Mouse (Mus musculus) midbrain, embryonic 14.5 days (tissue): ENCODE measurements around the gene Mecom. TPM values are rescaled to one million over a fixed set of nuclear protein-coding genes. Genes with fewer than 3 reads are reported as not detected.

Experiments
- ATAC-seq: fragments of 200-750 bp; cut with Nextera tagmentation; 2 replicates; pipeline ENCODE4 v1.8.0; 2017; ENCODE audit warnings: moderate number of reproducible peaks, moderate library complexity; ENCODE audit not compliant: low FRiP score, low TSS enrichment
- DNase-seq: peaks from one replicate; pipeline ENCODE4 v3.0.0-alpha.2; 2015
- H3K27ac ChIP-seq: fragments of 300-500 bp; sonication (generic); replicated peaks from 2 replicates; pipeline ENCODE4 v1.5.1; 2014; ENCODE audit warnings: mild to moderate bottlenecking, low read depth, low read length, moderate library complexity
- H3K27me3 ChIP-seq: fragments of 300-500 bp; sonication (generic); 2 replicates; pipeline ENCODE4 v1.6.1; 2014; ENCODE audit warnings: low read length, control low read depth, mixed read lengths; ENCODE audit not compliant: control insufficient read depth, insufficient read depth
- H3K36me3 ChIP-seq: fragments of 300-500 bp; sonication (generic); 2 replicates; pipeline ENCODE4 v1.6.1; 2014; ENCODE audit warnings: low read length, control low read depth; ENCODE audit not compliant: control insufficient read depth, insufficient read depth
- H3K4me1 ChIP-seq: fragments of 300-500 bp; sonication (generic); 2 replicates; pipeline ENCODE4 v1.6.1; 2014; ENCODE audit warnings: mild to moderate bottlenecking, antibody characterized with exemption, low read length, control low read depth; ENCODE audit not compliant: control insufficient read depth, insufficient read depth
- H3K4me2 ChIP-seq: fragments of 300-500 bp; sonication (generic); 2 replicates; pipeline ENCODE4 v1.6.1; 2014; ENCODE audit warnings: mild to moderate bottlenecking, low read length, moderate library complexity
- H3K4me3 ChIP-seq: fragments of 300-500 bp; sonication (generic); replicated peaks from 2 replicates; pipeline ENCODE4 v1.5.1; 2014; ENCODE audit warnings: low read depth, low read length
- H3K9ac ChIP-seq: fragments of 300-500 bp; sonication (generic); replicated peaks from 2 replicates; pipeline ENCODE4 v1.6.1; 2014; ENCODE audit warnings: mild to moderate bottlenecking, low read length, moderate library complexity
- H3K9me3 ChIP-seq: fragments of 300-500 bp; sonication (generic); 2 replicates; pipeline ENCODE4 v1.6.1; 2016; ENCODE audit warnings: low read length, control low read depth, mixed read lengths; ENCODE audit not compliant: control insufficient read depth
- WGBS: fragments of 180-500 bp; shearing (Covaris S2); extraction: QIAGEN DNeasy Blood & Tissue Kit; methylation state at CpG from one replicate; pipeline ENCODE4 v1.1.7; 2014; 5-methylcytosine and 5-hydroxymethylcytosine counted together
- polyA plus RNA-seq: library from polyadenylated mRNA; unstranded; fragments of >200 nt; fragmentation: Nextera tagmentation; extraction: Ambion mirVana; gene quantifications from 2 replicates; pipeline ENCODE4 v1.2.1, GENCODE M21; 2014

Mecom gene
- polyA plus RNA-seq, 1 experiment from 2014 or later: 10.1 TPM

DNA sequence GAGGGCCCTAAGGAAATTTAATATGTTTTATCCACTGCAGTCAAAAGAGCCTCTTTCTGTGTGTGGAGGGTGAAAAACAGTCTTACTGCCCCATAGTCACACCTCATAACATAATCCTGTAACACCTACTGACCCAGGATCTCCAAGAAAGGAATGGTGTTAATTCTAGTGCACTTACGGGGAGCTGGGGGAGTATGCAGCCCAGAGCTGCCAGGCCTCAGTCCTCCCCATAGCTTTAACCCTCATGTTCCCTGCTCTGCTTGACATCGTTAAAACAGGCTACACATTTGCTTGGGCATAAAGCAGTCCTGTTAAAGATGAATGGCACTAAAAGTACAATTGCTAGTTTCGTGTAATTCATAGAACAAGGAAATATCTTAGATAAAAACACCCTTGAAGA lies 335.0 kb downstream of the Mecom start:
- peaks cover 17% of the 10 kb centered on the region; the same call in 1 of the 2 replicates for H3K27me3 ChIP-seq
- no peaks in the 10 kb centered on the region for H3K9me3 ChIP-seq
- H3K4me1 ChIP-seq: 0 out of 2 replicates have a peak, but pooled peaks cover 2% of the 10 kb centered on the region
- H3K36me3 ChIP-seq: no peaks in the 10 kb centered on the region
- WGBS: 67% methylated on average over 3 of the region's 3 CpGs
- no peak overlapping the region for H3K27ac ChIP-seq
- H3K9ac ChIP-seq: no peak overlapping the region
- no peak for DNase-seq
- no peak overlapping the region for H3K4me3 ChIP-seq
- no peak overlapping the region for H3K4me2 ChIP-seq
- no peak for ATAC-seq

DNA sequence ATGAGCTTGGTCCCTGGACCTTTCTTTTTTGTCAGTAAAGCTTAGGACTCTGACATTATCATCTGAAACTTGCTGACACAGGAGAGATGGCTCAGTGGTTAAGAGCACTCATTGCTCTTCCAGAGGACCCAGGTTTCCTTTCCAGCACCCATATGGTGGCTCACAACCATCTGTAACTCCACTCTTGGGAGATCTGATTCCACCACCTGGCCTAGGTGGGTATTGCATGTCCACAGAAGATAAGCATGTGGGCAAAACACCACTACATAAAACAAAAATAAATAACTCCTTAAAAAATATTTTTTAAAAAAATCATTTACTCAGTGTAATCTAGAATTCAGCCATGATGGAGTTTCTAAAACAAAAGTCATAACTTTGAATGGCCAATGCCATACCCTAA lies 338.7 kb downstream of the Mecom start:
- no peak for DNase-seq
- no peaks in the 10 kb centered on the region for H3K9me3 ChIP-seq
- ATAC-seq: no peak

DNA sequence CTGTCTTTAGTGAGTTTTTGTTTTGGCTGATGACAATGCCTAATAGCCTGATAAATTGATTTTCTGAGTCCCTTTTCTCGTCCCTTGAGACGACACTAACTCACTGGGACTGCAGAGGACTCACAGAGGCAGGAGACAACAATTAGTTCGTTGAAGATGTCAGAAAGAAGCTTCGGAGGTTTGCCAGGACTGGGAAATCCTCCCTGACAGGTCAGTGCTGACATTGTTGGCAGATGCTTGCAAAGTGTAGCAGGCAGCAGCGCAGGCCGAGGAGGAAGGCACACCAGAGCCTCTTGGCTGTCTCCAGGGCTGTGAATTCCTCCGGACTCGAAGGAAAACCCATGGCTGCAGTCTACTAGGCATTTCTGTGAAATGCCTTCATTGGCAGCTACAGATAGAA lies 339.9 kb downstream of the Mecom start:
- Histone ChIP-seq H3K27me3 (0 out of 2 replicates have a peak, but pooled peaks cover 4% of the 10 kb centered on the region), H3K36me3 (no peaks in the 10 kb centered on the region), H3K4me1 (0 out of 2 replicates have a peak, but pooled peaks cover 4% of the 10 kb centered on the region), H3K9ac (no peak overlapping the region), H3K9me3 (no peaks in the 10 kb centered on the region), H3K4me2 (peak overlapping the region; percentile 22), H3K27ac (0 out of 2 replicates have a peak overlapping the region, but pooled peaks have one; percentile 2), H3K4me3 (no peak overlapping the region)
- 22% methylated on average over 8 of the region's 8 CpGs for WGBS
- ATAC-seq: no peak
- peak; percentile 49 for DNase-seq

More for the DNA sequence above, 338.7 kb downstream of the Mecom start:
- H3K4me3 ChIP-seq: no peak overlapping the region
- H3K36me3 ChIP-seq: no peaks in the 10 kb centered on the region
- no peak overlapping the region for H3K9ac ChIP-seq
- no peak overlapping the region for H3K4me2 ChIP-seq
- 0 out of 2 replicates have a peak, but pooled peaks cover 4% of the 10 kb centered on the region for H3K4me1 ChIP-seq
- H3K27ac ChIP-seq: no peak overlapping the region
- peaks cover 12% of the 10 kb centered on the region; the same call in 1 of the 2 replicates for H3K27me3 ChIP-seq

DNA sequence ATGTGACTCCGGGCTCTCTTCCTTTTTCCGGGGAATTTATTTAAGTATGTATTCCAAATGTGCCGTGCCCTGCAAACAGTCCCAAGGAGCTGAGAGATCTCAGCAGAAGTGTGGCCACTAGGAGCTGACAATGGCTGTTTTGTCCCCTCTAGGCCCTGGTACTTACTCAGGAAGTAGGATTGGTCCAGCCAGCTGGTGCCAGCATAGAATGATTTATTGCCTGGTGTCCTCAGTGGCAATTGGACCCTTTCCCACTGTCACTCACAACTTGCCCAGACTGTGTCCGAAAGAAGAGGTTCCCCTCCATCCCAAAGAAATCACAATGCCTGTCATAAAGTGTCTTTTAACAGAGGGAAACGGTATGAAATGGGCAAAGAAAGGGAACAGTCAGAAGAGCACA lies 340.4 kb downstream of the Mecom start:
- H3K27ac ChIP-seq: 0 out of 2 replicates have a peak overlapping the region, but pooled peaks have one; percentile 2
- 0 out of 2 replicates have a peak, but pooled peaks cover 4% of the 10 kb centered on the region for H3K27me3 ChIP-seq
- H3K4me2 ChIP-seq: peak overlapping the region; percentile 22
- ATAC-seq: no peak; the same call in 1 of the 2 replicates
- no peak overlapping the region for H3K9ac ChIP-seq
- DNase-seq: peak; percentile 46
- H3K4me1 ChIP-seq: 0 out of 2 replicates have a peak, but pooled peaks cover 4% of the 10 kb centered on the region
- no peaks in the 10 kb centered on the region for H3K36me3 ChIP-seq
- no peak overlapping the region for H3K4me3 ChIP-seq
- 50% methylated on average over 5 of the region's 5 CpGs for WGBS
- no peaks in the 10 kb centered on the region for H3K9me3 ChIP-seq

DNA sequence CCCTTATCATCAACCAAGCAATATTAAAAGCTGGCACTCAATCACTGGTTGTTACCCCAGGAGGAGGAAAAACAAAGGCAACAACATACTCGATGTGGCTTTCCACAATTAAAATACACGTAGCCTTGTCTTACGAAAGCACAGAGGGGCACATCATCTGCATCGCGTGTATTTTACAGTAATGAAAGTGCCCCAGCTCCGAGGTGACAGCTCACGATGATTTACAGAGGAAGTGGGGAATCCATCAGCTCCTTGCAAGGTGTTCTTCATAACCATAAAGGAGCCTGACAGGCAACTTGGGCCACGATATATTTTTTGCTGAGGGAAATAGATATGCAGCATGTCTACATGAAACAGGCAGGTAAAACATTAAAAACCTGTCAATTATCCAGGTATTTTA lies 341.7 kb downstream of the Mecom start:
- Histone ChIP-seq H3K4me1 (0 out of 2 replicates have a peak, but pooled peaks cover 4% of the 10 kb centered on the region), H3K4me2 (no peak overlapping the region), H3K27ac (no peak overlapping the region), H3K9me3 (no peaks in the 10 kb centered on the region), H3K36me3 (no peaks in the 10 kb centered on the region), H3K9ac (no peak overlapping the region), H3K4me3 (no peak overlapping the region), H3K27me3 (no peaks in the 10 kb centered on the region)
- 89% methylated on average over 8 of the region's 8 CpGs for WGBS
- no peak for ATAC-seq
- DNase-seq: no peak

DNA sequence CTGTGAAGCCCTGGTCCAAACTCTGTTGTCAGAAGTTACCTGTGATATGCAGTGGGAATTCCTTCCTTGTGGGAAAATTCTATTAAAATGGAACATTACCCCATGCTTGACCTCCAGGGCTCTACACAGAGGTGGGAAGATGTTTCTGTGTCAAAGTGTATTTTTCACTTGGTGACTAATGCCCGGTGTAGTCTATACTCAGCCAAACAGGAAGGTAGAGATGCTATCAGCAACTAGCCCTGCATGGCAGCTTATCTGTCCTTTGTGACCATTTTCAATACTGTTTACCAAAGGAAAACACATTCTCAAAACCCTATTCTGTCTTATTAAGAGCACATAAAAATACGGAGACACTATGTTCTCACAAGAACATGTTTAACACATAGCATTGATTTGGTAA lies 344.0 kb downstream of the Mecom start:
- 92% methylated on average over 2 of the region's 2 CpGs for WGBS
- Histone ChIP-seq H3K4me3 (no peak overlapping the region), H3K27me3 (no peaks in the 10 kb centered on the region), H3K4me2 (no peak overlapping the region), H3K4me1 (0 out of 2 replicates have a peak, but pooled peaks cover 4% of the 10 kb centered on the region), H3K27ac (no peak overlapping the region), H3K9me3 (no peaks in the 10 kb centered on the region), H3K9ac (no peak overlapping the region), H3K36me3 (no peaks in the 10 kb centered on the region)
- ATAC-seq: no peak
- no peak for DNase-seq

DNA sequence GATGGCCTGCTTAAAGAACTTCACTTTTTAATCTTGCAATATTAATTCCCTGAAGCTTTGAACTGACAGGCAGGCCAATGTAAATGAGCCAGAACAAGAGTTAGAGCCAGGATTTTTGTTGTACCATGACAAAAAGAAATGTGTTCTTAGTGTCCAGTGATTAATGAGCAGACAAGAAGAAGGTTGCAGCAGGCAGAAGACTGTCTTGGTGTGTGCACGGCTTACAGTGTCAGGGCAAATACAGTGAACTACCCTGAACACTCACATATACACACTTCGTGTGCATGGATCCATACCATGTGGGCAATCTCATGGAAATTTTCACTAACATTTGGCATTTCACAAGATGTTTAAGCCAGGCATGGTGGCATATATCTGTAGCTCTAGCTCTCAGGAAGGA lies 349.0 kb downstream of the Mecom start:
- H3K36me3 ChIP-seq: no peaks in the 10 kb centered on the region
- H3K27ac ChIP-seq: no peak overlapping the region
- H3K9me3 ChIP-seq: no peaks in the 10 kb centered on the region
- no peak for DNase-seq
- no peak overlapping the region for H3K4me2 ChIP-seq
- H3K9ac ChIP-seq: no peak overlapping the region
- H3K4me3 ChIP-seq: no peak overlapping the region
- WGBS: 82% methylated on average over 2 of the region's 2 CpGs
- no peaks in the 10 kb centered on the region for H3K27me3 ChIP-seq
- H3K4me1 ChIP-seq: no peaks in the 10 kb centered on the region
- ATAC-seq: no peak

DNA sequence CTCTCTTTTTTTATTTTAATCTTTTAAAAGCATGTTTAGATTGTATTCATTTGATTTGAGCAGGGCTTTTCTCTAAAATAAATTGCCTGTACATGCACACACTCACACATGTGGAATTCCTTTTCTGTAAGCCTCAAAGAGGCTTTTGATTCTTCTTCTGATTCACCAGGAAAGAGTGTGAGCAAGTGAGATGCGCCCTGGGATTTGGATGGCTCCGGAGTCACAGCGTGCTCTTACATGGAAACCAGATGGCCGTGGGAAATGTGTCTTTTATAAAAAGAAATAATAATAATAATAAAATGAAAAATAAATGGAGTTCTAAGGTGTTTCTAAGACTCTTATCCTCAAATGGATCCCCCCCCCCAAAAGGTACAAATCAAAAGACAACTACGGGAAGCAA lies 349.6 kb downstream of the Mecom start:
- Histone ChIP-seq H3K27ac (no peak overlapping the region), H3K27me3 (no peaks in the 10 kb centered on the region), H3K36me3 (no peaks in the 10 kb centered on the region), H3K4me1 (no peaks in the 10 kb centered on the region), H3K9ac (no peak overlapping the region), H3K4me2 (no peak overlapping the region), H3K4me3 (no peak overlapping the region), H3K9me3 (no peaks in the 10 kb centered on the region)
- no peak for ATAC-seq
- WGBS: 81% methylated on average over 5 of the region's 5 CpGs
- no peak for DNase-seq

DNA sequence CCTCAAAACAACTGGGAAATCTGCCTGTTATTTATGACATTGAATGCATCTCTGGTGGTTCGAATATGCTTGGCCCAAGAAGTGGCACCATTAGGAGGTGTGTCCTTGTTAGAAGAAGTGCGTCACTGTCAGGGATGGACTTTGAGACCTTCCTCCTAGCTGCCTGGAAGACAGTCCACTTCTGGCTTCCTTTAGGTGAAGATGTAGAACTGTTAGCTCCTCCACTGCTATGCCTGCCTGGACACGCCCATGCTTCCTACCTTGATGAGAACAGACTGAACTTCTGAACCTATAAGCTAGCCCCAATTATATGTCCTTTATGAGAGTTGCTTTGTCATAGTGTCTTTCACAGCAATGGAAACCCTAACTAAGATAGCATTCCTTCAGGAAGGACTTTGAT lies 352.6 kb downstream of the Mecom start:
- H3K4me1 ChIP-seq: no peaks in the 10 kb centered on the region
- no peak overlapping the region for H3K4me2 ChIP-seq
- WGBS: 93% methylated on average over 3 of the region's 3 CpGs
- no peaks in the 10 kb centered on the region for H3K36me3 ChIP-seq
- no peak overlapping the region for H3K27ac ChIP-seq
- H3K9me3 ChIP-seq: no peaks in the 10 kb centered on the region
- H3K9ac ChIP-seq: no peak overlapping the region
- no peak overlapping the region for H3K4me3 ChIP-seq
- no peaks in the 10 kb centered on the region for H3K27me3 ChIP-seq
- ATAC-seq: no peak
- DNase-seq: no peak
